Mouse (Mus musculus) layer of hippocampus, adult 11-12 months (tissue): ENCODE data around the gene Ssu72.
"Not testable (repeated sequence)": the region's sequence is repeated elsewhere in the genome, so short reads cannot be mapped to it uniquely, and the experiment has no call there.

Experiments used
- DNase-seq: peaks from one replicate; pipeline ENCODE4 v3.0.0; 2022; ENCODE audit warnings: low spot score

The Ssu72 gene

DNA sequence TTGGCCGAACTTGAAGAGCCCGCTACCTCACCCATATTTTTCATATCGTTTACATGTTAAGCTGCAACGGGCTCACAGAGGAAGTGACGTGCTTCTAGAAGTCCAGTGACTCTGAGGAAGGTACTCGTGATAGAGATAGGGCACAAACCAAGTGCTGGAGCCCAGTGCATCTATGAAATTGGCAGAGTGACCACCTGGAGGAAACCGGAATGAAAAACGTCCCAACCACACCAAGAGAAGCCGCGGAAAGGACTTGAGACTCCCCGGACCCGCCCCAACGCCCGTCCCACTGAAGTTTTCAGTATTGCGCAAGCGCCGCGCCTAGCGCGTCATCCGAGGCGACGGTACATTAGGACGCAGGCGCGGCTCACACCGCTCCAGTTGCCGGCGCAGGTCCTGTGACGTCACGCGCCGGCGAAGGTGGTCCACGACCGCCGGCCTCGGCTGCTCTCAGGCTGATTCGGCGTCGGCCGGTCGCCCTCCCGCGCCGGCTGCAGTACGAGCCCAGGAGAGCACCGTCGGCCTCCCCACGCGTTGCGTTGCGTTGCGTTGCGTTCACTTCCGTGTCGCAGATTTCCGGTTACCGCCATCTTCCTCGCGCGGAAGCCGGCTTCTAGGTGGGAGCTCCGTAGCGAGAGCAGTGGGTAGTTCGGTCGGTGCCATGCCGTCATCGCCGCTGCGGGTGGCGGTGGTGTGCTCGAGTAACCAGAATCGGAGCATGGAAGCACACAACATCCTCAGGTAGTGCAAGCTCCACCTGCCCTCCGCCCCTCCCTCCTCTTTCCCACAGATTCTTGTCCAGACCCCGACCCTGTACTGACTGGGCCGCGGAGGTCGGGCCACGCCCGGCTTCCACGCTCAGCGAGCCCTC lies at the start of gene Ssu72:
Gene Ssu72, plus strand, starts transcription at position 80 of the 871 bp plus-strand sequence.
- peak; percentile 95 for DNase-seq

- no peak for DNase-seq
These were observed 48.3 kb upstream of the Ssu72 start for GRCm38 (mm10) chr4:155656214-155656751.

GRCm38 (mm10) chr4:155658961-155659360 lies 45.6 kb upstream of the Ssu72 start:
- no peak for DNase-seq

DNA sequence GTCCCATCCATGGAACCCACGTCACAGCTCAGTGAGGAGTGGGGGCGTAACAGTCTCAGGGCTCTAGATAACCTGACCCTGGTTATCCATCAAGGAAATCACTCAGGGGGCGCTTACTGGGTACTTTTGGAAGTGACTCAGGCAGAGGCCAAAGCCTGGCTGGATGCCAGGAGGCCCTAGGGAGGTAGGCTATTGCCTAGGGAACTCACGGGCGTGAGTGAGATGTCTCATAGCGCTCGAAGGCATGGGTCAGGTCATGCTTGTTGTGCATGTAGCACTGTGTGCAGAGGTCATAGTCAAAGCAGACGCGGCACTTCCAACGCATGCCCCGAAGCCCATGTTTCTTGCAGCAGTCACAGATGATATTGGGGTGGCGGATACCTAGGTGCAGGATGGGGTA lies 44.0 kb upstream of the Ssu72 start:
- no peak for DNase-seq

DNA sequence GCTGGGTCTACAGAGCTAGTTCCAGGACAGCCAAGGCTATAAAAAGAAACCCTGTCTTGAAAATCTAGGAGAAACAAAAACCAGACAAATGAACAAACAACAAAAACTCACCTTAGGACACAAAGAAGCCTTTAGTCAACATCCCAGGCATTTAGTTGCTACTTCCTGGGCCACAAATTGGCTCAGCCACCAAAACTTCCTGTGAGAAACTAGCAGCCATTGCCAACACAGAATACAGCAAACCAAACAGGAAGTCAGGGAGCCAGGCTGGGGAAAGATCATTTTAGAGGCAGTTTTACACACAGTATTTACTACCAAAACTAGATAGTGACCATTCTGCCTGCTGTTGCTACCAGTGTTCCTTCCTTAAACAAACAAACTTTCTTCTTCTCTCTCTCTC lies 37.7 kb upstream of the Ssu72 start:
- DNase-seq: no peak

DNA sequence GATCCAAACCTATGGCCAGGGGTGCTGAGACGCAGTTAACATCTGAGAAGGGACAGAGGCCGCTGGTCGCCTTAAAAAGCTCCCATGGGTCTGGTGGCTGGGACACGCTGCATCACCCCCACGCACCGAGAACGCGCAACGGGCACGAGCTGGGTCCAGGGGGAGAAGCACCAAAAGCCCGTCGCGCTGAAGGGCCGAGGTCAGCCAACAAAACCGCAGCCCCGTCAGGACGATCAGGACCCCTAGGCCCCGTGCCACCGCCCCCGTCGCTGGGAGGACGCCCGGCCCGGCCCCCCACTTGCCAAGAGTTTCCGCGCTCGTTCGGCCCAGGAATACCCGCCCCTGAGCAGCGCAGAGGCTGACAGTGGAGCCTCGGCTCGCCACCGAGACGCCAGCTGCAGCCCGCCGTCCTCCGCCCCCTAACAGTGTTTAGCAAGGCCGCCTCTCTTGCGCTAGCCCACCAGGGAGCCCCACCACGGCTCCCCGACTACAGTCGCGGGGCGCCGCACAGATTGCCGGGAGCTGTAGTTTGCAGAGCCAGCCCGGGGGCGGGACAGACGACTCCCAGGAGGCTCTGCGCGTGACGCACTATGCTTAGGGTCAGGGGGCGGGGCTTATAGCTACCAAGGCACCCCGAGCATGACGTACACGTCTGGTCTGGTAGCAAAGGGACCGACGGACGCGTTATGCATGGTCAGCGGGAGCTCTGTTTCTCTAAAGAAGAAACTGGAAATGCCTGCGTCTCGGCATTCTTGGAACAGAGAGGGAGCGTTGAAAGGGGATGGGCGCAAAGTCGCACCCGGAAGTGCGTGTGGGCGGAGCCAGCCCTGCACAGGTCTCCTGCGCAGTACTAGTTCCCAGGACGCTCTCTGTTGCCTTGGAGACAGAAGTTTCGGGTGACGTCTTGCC lies 35.7 kb upstream of the Ssu72 start, which contains the start of gene Mib2:
Gene Mib2, minus strand, starts transcription at position 510 of the 909 bp plus-strand sequence.
- DNase-seq: peak; percentile 99

DNA sequence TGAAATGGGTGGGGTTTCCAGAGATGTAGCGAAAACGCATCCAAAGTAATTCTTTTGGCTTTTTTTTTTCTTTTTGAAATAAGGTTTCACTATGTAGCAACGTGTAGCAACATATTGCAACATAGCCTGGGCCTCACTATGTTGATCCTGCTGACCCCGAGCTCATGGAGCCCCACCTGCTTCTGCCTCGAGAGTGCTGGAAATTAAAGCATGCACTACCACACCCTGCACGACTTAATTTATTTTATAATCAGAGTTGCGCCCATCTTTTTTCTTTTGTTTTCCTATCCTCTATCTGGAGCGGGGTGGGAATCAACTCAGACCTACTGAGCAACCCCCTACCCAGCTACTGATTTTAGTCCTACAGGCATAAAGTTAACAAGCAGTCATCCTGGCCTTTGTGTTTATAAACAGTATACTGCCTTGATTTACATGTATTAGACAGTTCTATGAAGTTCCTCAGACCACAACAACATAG lies 35.0 kb upstream of the Ssu72 start:
- no peak for DNase-seq

DNA sequence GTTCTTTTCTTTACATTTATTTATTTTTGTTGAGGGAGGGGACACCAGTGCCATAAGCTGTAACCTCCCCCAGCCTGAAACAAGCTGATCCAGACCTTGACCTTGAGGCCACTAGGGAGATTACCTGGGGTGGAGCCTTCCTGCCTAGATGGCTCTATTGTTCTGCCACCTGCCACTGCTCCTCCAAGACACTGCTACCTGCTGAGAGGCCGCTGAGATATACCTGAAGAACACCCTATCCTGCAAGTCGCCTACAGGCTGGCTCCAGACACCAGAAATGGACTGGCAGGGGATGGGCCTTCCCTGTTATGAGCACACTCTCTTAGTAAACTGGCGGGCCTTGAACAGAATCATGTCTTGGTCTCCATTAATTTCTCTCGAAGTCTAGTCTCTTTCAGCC lies 34.4 kb upstream of the Ssu72 start:
- DNase-seq: not testable (repeated sequence)

DNA sequence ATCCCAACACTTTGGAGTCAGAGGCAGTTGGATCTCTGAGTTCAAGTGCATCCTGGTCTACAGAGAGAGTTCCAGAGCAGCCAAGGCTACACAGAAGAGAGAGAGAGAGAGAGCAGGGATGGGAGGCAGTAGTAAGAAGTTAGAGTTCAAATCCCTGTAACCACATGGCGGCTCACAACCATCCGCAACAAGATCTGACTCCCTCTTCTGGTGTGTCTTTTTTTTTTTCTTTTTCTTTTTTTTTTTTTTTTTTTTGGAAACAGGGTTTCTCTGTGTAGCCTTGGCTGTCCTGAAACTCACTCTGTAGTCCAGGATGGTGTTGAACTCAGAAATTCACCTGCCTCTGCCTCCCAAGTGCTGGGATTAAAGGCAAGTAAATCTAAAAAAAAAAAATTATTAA lies 32.5 kb upstream of the Ssu72 start:
- DNase-seq: no peak

- peak; percentile 35 for DNase-seq
These were observed 28.6 kb upstream of the Ssu72 start for GRCm38 (mm10) chr4:155675991-155676390.

DNA sequence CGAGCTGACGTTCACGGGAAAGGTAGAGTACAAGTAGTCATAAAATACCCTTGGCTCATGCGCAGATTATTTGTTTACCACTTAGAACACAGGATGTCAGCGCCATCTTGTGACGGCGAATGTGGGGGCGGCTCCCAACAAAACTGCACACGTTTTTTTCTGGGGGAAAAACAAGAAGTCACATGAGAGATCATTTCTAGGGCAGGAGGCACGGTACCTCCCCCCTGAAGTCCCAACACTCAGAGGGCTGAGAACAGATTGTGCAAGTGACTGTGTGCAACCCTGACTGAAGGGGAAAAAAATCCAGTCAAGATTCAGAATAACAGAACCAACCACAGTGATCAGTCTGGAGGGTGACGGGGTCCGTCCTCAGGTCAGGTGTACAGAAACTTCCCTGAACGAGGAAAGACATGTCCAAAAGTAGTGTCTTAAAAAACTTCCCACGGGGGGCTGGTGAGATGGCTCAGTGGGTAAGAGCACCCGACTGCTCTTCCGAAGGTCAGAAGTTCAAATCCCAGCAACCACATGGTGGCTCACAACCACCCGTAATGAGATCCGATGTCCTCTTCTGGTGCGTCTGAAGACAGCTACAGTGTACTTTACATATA lies 20.8 kb upstream of the Ssu72 start:
- not testable (repeated sequence) for DNase-seq

- DNase-seq: not testable (repeated sequence)
These were observed 16.8 kb upstream of the Ssu72 start for GRCm38 (mm10) chr4:155687764-155688163.

- DNase-seq: peak; percentile 77
These were observed 13.8 kb upstream of the Ssu72 start for GRCm38 (mm10) chr4:155690571-155691375.

- DNase-seq: no peak
These were observed 12.2 kb upstream of the Ssu72 start for GRCm38 (mm10) chr4:155692421-155692820.

DNA sequence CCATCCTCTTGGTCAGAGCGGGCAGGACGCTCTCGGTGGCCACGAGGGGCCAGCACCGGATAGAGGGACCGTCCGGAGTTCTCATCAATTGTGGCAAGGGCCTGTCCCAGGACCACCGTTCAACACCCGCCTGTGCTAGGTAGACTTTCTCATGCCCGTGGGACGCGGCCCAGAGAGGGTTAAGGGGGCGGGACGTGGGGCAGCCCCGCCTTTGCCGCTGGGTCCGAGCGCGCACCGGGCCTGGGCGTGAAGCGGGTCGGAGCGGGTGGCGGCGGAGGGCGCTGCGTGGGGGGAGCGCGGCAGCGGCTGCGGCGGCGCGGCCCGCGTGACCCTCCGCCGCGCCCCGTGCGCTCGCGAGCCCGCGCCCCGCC lies 10.5 kb upstream of the Ssu72 start, which contains the start of gene Fndc10:
Gene Fndc10, plus strand, starts transcription at position 232 of the 371 bp plus-strand sequence.
- peak; percentile 74 for DNase-seq

GRCm38 (mm10) chr4:155694482-155695401 lies 9.9 kb upstream of the Ssu72 start:
- peak; percentile 79 for DNase-seq

- DNase-seq: no peak
These were observed 9.0 kb upstream of the Ssu72 start for GRCm38 (mm10) chr4:155695531-155696062.

DNA sequence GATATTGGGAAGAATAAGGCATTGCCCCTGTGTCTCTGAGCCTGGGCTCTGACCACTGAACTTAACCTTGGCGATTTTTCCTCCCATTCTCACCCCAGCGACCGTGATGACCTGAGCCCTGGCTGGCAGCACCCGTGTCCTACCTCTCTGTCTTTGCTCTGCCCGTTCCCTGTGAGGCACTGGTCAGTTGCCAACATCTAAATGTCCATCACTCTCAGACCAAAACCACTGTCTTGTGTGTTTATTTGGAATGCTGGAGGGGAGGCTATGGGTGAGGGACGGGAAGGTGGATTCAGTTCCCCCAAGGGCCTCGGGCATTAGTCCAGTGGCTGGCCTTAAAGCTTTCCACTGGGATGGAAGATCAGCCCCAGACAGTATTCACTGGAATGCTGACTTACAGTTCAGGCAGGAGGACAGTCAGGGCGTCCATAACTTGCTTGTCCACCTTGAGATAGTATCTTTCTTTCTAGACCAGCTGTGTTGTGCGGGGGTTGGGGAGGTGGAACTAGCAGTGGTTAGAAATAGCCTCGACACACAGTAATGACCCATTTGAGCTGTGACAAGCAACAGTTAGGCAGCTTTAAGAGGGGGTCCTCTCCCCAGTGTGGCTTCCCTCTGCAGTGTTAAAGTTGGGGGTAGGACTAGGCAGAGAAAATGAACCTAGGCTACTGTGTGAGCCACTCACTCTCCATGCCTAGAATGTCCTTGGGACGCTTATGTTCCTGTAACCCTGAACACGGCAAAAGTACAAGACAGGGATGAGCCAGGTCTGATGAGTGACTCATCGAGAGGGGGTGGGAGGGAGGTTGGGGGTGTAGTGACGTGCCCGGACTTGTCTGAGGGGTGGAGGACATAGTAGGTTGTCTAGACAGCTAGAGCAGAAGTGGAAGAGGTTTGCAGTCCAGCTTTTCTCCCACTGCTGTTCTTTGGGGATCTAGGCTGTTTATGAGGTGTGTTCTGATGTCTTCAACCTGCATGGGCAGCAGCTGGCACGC lies 8.0 kb upstream of the Ssu72 start:
- no peak for DNase-seq
